Mouse (Mus musculus) MEL (cell line): ENCODE results near the gene Pgpep1. TPM values are rescaled to one million over a fixed set of nuclear protein-coding genes. Genes with fewer than 3 reads are reported as not detected.

Experiments used
- DNase-seq: peaks from one replicate; pipeline ENCODE4 v3.0.0; 2011; ENCODE audit warnings: low read depth, low spot score
- H3K27ac ChIP-seq: 2 replicates; pipeline ENCODE4 v1.5.1; 2012; ENCODE audit warnings: low read depth, mild to moderate bottlenecking, control low read depth, low read length, moderate library complexity; ENCODE audit not compliant: control insufficient read depth
- H3K27me3 ChIP-seq, 2 experiments: fragments of 150-350 bp in 1 of 2; sonication (generic) in 1 of 2; 2 replicates each; pipeline ENCODE4 v1.6.1; 2012; ENCODE audit warnings: low read length in 2 of 2, mild to moderate bottlenecking in 2 of 2, improper control_type of control experiment in 1 of 2, moderate library complexity in 1 of 2; ENCODE audit not compliant: insufficient read depth in 2 of 2, control insufficient read depth in 1 of 2
- H3K36me3 ChIP-seq, 2 experiments: 2 replicates each; pipeline ENCODE4 v1.6.1; 2012 to 2014; ENCODE audit warnings: low read length in 2 of 2, improper control_type of control experiment in 1 of 2, inconsistent platforms in 1 of 2, mild to moderate bottlenecking in 1 of 2; ENCODE audit not compliant: insufficient read depth in 2 of 2, control insufficient read depth in 1 of 2
- H3K4me1 ChIP-seq, 2 experiments: fragments of 150-350 bp in 1 of 2; sonication (generic) in 1 of 2; 2 replicates each; pipeline ENCODE4 v1.6.1; 2012; ENCODE audit warnings: low read length in 2 of 2, improper control_type of control experiment in 1 of 2, mild to moderate bottlenecking in 1 of 2; ENCODE audit not compliant: insufficient read depth in 2 of 2, control insufficient read depth in 1 of 2
- H3K4me3 ChIP-seq, 2 experiments: fragments of 150-350 bp in 1 of 2; sonication (generic) in 1 of 2; 2 replicates each; pipeline ENCODE4 v1.5.1; 2012; ENCODE audit warnings: low read depth in 2 of 2, low read length in 2 of 2, mild to moderate bottlenecking in 2 of 2, moderate library complexity in 2 of 2, control low read depth in 1 of 2, improper control_type of control experiment in 1 of 2; ENCODE audit not compliant: control insufficient read depth in 1 of 2, insufficient read depth in 1 of 2
- H3K79me2 ChIP-seq: 2 replicates; pipeline ENCODE4 v1.6.1; 2012; ENCODE audit warnings: mild to moderate bottlenecking, low read length, moderate library complexity; ENCODE audit not compliant: control insufficient read depth, poor library complexity, insufficient read depth
- H3K9ac ChIP-seq: 2 replicates; pipeline ENCODE4 v1.6.1; 2012; ENCODE audit warnings: low read depth, mild to moderate bottlenecking, control low read depth, low read length, moderate library complexity; ENCODE audit not compliant: control insufficient read depth, poor library complexity, severe bottlenecking
- H3K9me3 ChIP-seq: fragments of 150-350 bp; sonication (generic); replicated peaks from 2 replicates; pipeline ENCODE4 v1.6.1; 2012; ENCODE audit warnings: mild to moderate bottlenecking, low read length, improper control_type of control experiment, moderate library complexity; ENCODE audit not compliant: insufficient read depth
- BHLHE40 ChIP-seq: IDR thresholded peaks from 2 replicates; pipeline ENCODE4 v1.6.1; 2012; ENCODE audit warnings: low read depth, mild to moderate bottlenecking, inconsistent platforms, low read length, improper control_type of control experiment, borderline replicate concordance
- CHD1 ChIP-seq: IDR thresholded peaks from 2 replicates; pipeline ENCODE4 v1.6.1; 2012; ENCODE audit warnings: low read depth, mild to moderate bottlenecking, inconsistent platforms, low read length, improper control_type of control experiment
- CHD2 ChIP-seq: IDR thresholded peaks from 2 replicates; pipeline ENCODE4 v1.6.1; 2011; ENCODE audit warnings: low read length, improper control_type of control experiment
- CTCF ChIP-seq, 3 experiments: IDR thresholded peaks in 2 of 3; conservative IDR thresholded peaks in 1 of 3; 2 replicates each; pipeline ENCODE4 v1.5.1; 2011 to 2012; ENCODE audit warnings: low read length in 3 of 3, low read depth in 2 of 3, mild to moderate bottlenecking in 2 of 3, improper control_type of control experiment in 1 of 3, inconsistent platforms in 1 of 3, mixed read lengths in 1 of 3, moderate library complexity in 1 of 3; ENCODE audit not compliant: control insufficient read depth in 1 of 3, insufficient read depth in 1 of 3, poor library complexity in 1 of 3, severe bottlenecking in 1 of 3
- E2F4 ChIP-seq: IDR thresholded peaks from 2 replicates; pipeline ENCODE4 v1.6.1; 2011; ENCODE audit warnings: low read depth, low read length, improper control_type of control experiment, borderline replicate concordance
- ELF1 ChIP-seq: IDR thresholded peaks from 2 replicates; pipeline ENCODE4 v1.6.1; 2014; ENCODE audit warnings: low read depth, mild to moderate bottlenecking, inconsistent platforms, low read length, improper control_type of control experiment, moderate library complexity
- EP300 ChIP-seq, 2 experiments: IDR thresholded peaks; 2 replicates each; pipeline ENCODE4 v1.6.1; 2011; ENCODE audit warnings: improper control_type of control experiment in 2 of 2, low read length in 2 of 2, low read depth in 1 of 2, mild to moderate bottlenecking in 1 of 2
- ETS1 ChIP-seq: IDR thresholded peaks from 2 replicates; pipeline ENCODE4 v1.6.1; 2012; ENCODE audit warnings: low read depth, mild to moderate bottlenecking, inconsistent platforms, low read length, improper control_type of control experiment, moderate library complexity
- HCFC1 ChIP-seq: IDR thresholded peaks from 2 replicates; pipeline ENCODE4 v1.6.1; 2012; ENCODE audit warnings: low read depth, mild to moderate bottlenecking, inconsistent platforms, low read length, improper control_type of control experiment, moderate library complexity
- JUND ChIP-seq: IDR thresholded peaks from 2 replicates; pipeline ENCODE4 v1.6.1; 2011; ENCODE audit warnings: low read depth, mild to moderate bottlenecking, improper control_type of control experiment, low read length
- MAFK ChIP-seq: IDR thresholded peaks from 2 replicates; pipeline ENCODE4 v1.6.1; 2011; ENCODE audit warnings: low read depth, mild to moderate bottlenecking, low read length, improper control_type of control experiment, borderline replicate concordance
- MAZ ChIP-seq: IDR thresholded peaks from 2 replicates; pipeline ENCODE4 v1.6.1; 2012; ENCODE audit warnings: low read depth, mild to moderate bottlenecking, inconsistent platforms, low read length, improper control_type of control experiment
- MEF2A ChIP-seq: IDR thresholded peaks from 2 replicates; pipeline ENCODE4 v1.6.1; 2014; ENCODE audit warnings: low read depth, mild to moderate bottlenecking, inconsistent platforms, low read length, improper control_type of control experiment; ENCODE audit not compliant: poor library complexity, insufficient replicate concordance, severe bottlenecking; ENCODE audit errors: extremely low read depth
- MXI1 ChIP-seq: IDR thresholded peaks from 2 replicates; pipeline ENCODE4 v1.6.1; 2011; ENCODE audit warnings: mild to moderate bottlenecking, low read depth, low read length, improper control_type of control experiment
- MYC ChIP-seq: IDR thresholded peaks from 2 replicates; pipeline ENCODE4 v1.6.1; 2011; ENCODE audit warnings: low read depth, mild to moderate bottlenecking, low read length, improper control_type of control experiment, moderate library complexity
- NRF1 ChIP-seq: IDR thresholded peaks from 2 replicates; pipeline ENCODE4 v1.6.1; 2014; ENCODE audit warnings: low read depth, mild to moderate bottlenecking, inconsistent platforms, low read length, improper control_type of control experiment, moderate library complexity; ENCODE audit not compliant: poor library complexity, insufficient read depth, severe bottlenecking
- POLR2AphosphoS2 ChIP-seq: IDR thresholded peaks from 2 replicates; pipeline ENCODE4 v1.6.1; 2011; ENCODE audit warnings: low read length, improper control_type of control experiment
- SIN3A ChIP-seq: IDR thresholded peaks from 2 replicates; pipeline ENCODE4 v1.6.1; 2012; ENCODE audit warnings: low read length, improper control_type of control experiment, inconsistent platforms
- SMC3 ChIP-seq: IDR thresholded peaks from 2 replicates; pipeline ENCODE4 v1.6.1; 2011; ENCODE audit warnings: low read depth, low read length, improper control_type of control experiment
- TBP ChIP-seq: IDR thresholded peaks from 2 replicates; pipeline ENCODE4 v1.8.0; 2011; ENCODE audit warnings: low read depth, low read length, improper control_type of control experiment
- TCF12 ChIP-seq: IDR thresholded peaks from 2 replicates; pipeline ENCODE4 v1.6.1; 2014; ENCODE audit warnings: low read depth, mild to moderate bottlenecking, inconsistent platforms, low read length, improper control_type of control experiment, moderate library complexity
- USF1 ChIP-seq: IDR thresholded peaks from 2 replicates; pipeline ENCODE4 v1.6.1; 2014; ENCODE audit warnings: low read depth, mild to moderate bottlenecking, inconsistent platforms, low read length, improper control_type of control experiment, moderate library complexity
- ZC3H11A ChIP-seq: IDR thresholded peaks from 2 replicates; pipeline ENCODE4 v1.6.1; 2012; ENCODE audit warnings: low read depth, mild to moderate bottlenecking, inconsistent platforms, low read length, improper control_type of control experiment
- polyA plus RNA-seq, 2 experiments: library from polyadenylated mRNA; stranded (reverse) in 1 of 2; unstranded in 1 of 2; fragments of >175 nt in 1 of 2; fragments of >200 nt in 1 of 2; gene quantifications; 2 replicates each; pipeline versions ENCODE4 v1.2.1 to v1.2.4; 2012; ENCODE audit warnings: low replicate concordance in 2 of 2, low read depth in 1 of 2; ENCODE audit not compliant: insufficient read length in 2 of 2, insufficient read depth in 1 of 2, missing spikeins in 1 of 2
- total RNA-seq: library from RNA; depleted of rRNA; stranded (reverse); fragments of 300-350 nt; gene quantifications from 2 replicates; pipeline ENCODE4 v1.2.3, GENCODE M21; 2012

Gene Pgpep1
- total and polyA plus RNA-seq, 3 experiments: 12.6 to 19.5 TPM; not detected in 1

GRCm38 (mm10) chr8:70643019-70643418, 17.2 kb downstream of the Pgpep1 start:
- Histone ChIP-seq H3K27ac (no peak overlapping the region), H3K27me3 (no peaks in the 10 kb centered on the region)
- no peak for DNase-seq
- TF ChIP-seq TCF12: no peak
- no peak for TF ChIP-seq ELF1
- TF ChIP-seq MYC: no peak
- TF ChIP-seq NRF1: no peak
- no peak for TF ChIP-seq MEF2A
- TF ChIP-seq JUND: no peak
- TF ChIP-seq SMC3: no peak
- TF ChIP-seq MXI1: no peak
- TF ChIP-seq BHLHE40: no peak
- no peak for TF ChIP-seq EP300 (IDR thresholded peaks at IDR 0.05; ENCODE audit: low read depth in 1 of 2, low read length in 2 of 2)
- TF ChIP-seq TBP: no peak
- TF ChIP-seq, all 39 proteins: peak for 0
- H3K79me2 ChIP-seq: no peaks in the 10 kb centered on the region
- no peaks in the 10 kb centered on the region for H3K9me3 ChIP-seq
- H3K4me1 ChIP-seq: peaks cover 6 to 9% of the 10 kb centered on the region in 2 experiments; a peak in 3 of 4 replicates
- no peak overlapping the region for H3K4me3 ChIP-seq
- peaks cover 0 to 5% of the 10 kb centered on the region in 2 experiments; a peak in 1 of 4 replicates for H3K36me3 ChIP-seq
- no peak overlapping the region for H3K9ac ChIP-seq

GRCm38 (mm10) chr8:70638752-70639151, 21.4 kb downstream of the Pgpep1 start:
- H3K27me3 ChIP-seq: no peaks in the 10 kb centered on the region
- peaks cover 10 to 13% of the 10 kb centered on the region in 2 experiments for H3K4me1 ChIP-seq
- no peak overlapping the region for H3K27ac ChIP-seq
- no peaks in the 10 kb centered on the region for H3K9me3 ChIP-seq
- no peak for DNase-seq
- H3K4me3 ChIP-seq: no peak overlapping the region
- H3K9ac ChIP-seq: no peak overlapping the region
- TF ChIP-seq POLR2AphosphoS2 (no peak), ZC3H11A (no peak)
- no peaks in the 10 kb centered on the region for H3K79me2 ChIP-seq
- 0 out of 4 replicates have a peak, but pooled peaks cover 0 to 6% of the 10 kb centered on the region in 2 experiments for H3K36me3 ChIP-seq

- no peaks in the 10 kb centered on the region for H3K9me3 ChIP-seq
- H3K4me3 ChIP-seq: no peak overlapping the region
- no peak overlapping the region for H3K27ac ChIP-seq
- no peak for DNase-seq
- H3K27me3 ChIP-seq: no peaks in the 10 kb centered on the region
- TF ChIP-seq MAFK (no peak), CHD2 (no peak), ETS1 (no peak), TCF12 (no peak), HCFC1 (no peak), SIN3A (no peak), MEF2A (no peak), MAZ (no peak), ELF1 (no peak), JUND (no peak), CHD1 (no peak), POLR2AphosphoS2 (no peak), E2F4 (no peak), CTCF (IDR thresholded peaks at IDR 0.05 in 2 of 3, conservative IDR thresholded peaks at IDR 0.05 in 1 of 3; ENCODE audit: control insufficient read depth in 1 of 3, insufficient read depth in 1 of 3, low read depth in 2 of 3, low read length in 3 of 3, poor library complexity in 1 of 3, severe bottlenecking in 1 of 3) (no peak), USF1 (no peak)
- peaks cover 10 to 14% of the 10 kb centered on the region in 2 experiments for H3K4me1 ChIP-seq
- H3K9ac ChIP-seq: no peak overlapping the region
- H3K79me2 ChIP-seq: no peaks in the 10 kb centered on the region
- 0 out of 4 replicates have a peak, but pooled peaks cover 0 to 6% of the 10 kb centered on the region in 2 experiments for H3K36me3 ChIP-seq
These were observed 23.4 kb downstream of the Pgpep1 start for GRCm38 (mm10) chr8:70636838-70637237.
